In genomic region chr2:170045896-170046295, GRCm38 (mm10) we compare ENCODE assay signal across 13 mouse cellular contexts.
DNase-seq lines count a peak whose midpoint lies in the region; ATAC-seq and TF ChIP-seq lines count a peak whose summit lies in the region.
"Had no signal": no experiment of that assay in that cellular context is flagged by ENCODE, and none has a peak within 500 bp of the region (broad histone marks: within the 10 kb centered on the region; RNA-seq: fewer than 3 reads in every experiment).

No protein-coding gene starts in this region.

- H3K27me3 ChIP-seq in kidney, embryonic 15.5 days: no peaks in the 10 kb centered on the region
- no peaks in the 10 kb centered on the region for H3K27me3 ChIP-seq in cerebellum, adult 2 months (ENCODE audit: control insufficient read depth, insufficient read depth, low read length)

- H3K4me2 ChIP-seq in kidney, embryonic 15.5 days: no peak overlapping the region
- H3K4me2 ChIP-seq: forebrain, embryonic 12.5 days had no signal

- H3K9me3 ChIP-seq in kidney, embryonic 15.5 days (replicated peaks): 0 out of 2 replicates have a peak, but pooled peaks cover 4% of the 10 kb centered on the region

- TF ChIP-seq CTCF in bone marrow, adult 2 months (IDR thresholded peaks at IDR 0.05; ENCODE audit: control insufficient read depth, insufficient read depth, low read length): peak; percentile 29; the same call in 1 of the 2 replicates
- TF ChIP-seq CTCF in cerebellum, adult 2 months (IDR thresholded peaks at IDR 0.05; ENCODE audit: borderline replicate concordance, insufficient read depth, low read depth, low read length): no peak

- no peak for DNase-seq in kidney, adult 18-20 months
- peak; percentile 17 for DNase-seq in thymus, postnatal 14 days
- DNase-seq in thymus, postnatal 10 days (ENCODE audit: low spot score in 2 of 2): no peak
- DNase-seq in testis, postnatal 14 days (ENCODE audit: low spot score): peak; percentile 71
- no peak for DNase-seq in urinary bladder, postnatal 25 days (ENCODE audit: low spot score)
- DNase-seq in cerebellum, adult 2 months: no peak
- DNase-seq: adrenal gland, postnatal 14 days; cerebellum, adult 11-12 months; gastrocnemius, postnatal 14 days; kidney, postnatal 36 days had no signal

- WGBS in kidney, embryonic 15.5 days: 85% methylated on average over 11 of the region's 11 CpGs
- WGBS in bone marrow, adult 2 months: 82% methylated on average over 11 of the region's 11 CpGs
- WGBS in cerebellum, adult 2 months: 86% methylated on average over 11 of the region's 11 CpGs

- ATAC-seq in kidney, embryonic 15.5 days (replicated peaks; ENCODE audit: low FRiP score): no peak

- no peak for TF ChIP-seq POLR2A in bone marrow, adult 2 months (IDR thresholded peaks at IDR 0.05; ENCODE audit: borderline replicate concordance, control insufficient read depth, low read depth, low read length)
- TF ChIP-seq POLR2A in cerebellum, adult 2 months (IDR thresholded peaks at IDR 0.05; ENCODE audit: borderline replicate concordance, insufficient read depth, low read length): no peak

- H3K4me1 ChIP-seq in kidney, embryonic 15.5 days: peaks cover 24% of the 10 kb centered on the region
- H3K4me1 ChIP-seq in bone marrow, adult 2 months (ENCODE audit: control insufficient read depth, insufficient read depth, low read length): no peaks in the 10 kb centered on the region
- H3K4me1 ChIP-seq in cerebellum, adult 2 months (ENCODE audit: control insufficient read depth, insufficient read depth, low read length): no peaks in the 10 kb centered on the region
- H3K4me1 ChIP-seq: forebrain, embryonic 12.5 days had no signal

- H3K4me3 ChIP-seq in kidney, embryonic 15.5 days (replicated peaks): no peak overlapping the region
- H3K4me3 ChIP-seq in bone marrow, adult 2 months (replicated peaks; ENCODE audit: control insufficient read depth, low read depth, low read length): no peak overlapping the region
- no peak overlapping the region for H3K4me3 ChIP-seq in cerebellum, adult 2 months (replicated peaks; ENCODE audit: insufficient read depth, low read depth, low read length)
- H3K4me3 ChIP-seq: forebrain, embryonic 12.5 days had no signal

- H3K36me3 ChIP-seq in kidney, embryonic 15.5 days: no peaks in the 10 kb centered on the region
- H3K36me3 ChIP-seq: forebrain, embryonic 12.5 days had no signal

- no peak overlapping the region for H3K9ac ChIP-seq in kidney, embryonic 15.5 days
- H3K9ac ChIP-seq: forebrain, embryonic 12.5 days had no signal

- peak overlapping the region; percentile 22; the same call in 1 of the 2 replicates for H3K27ac ChIP-seq in kidney, embryonic 15.5 days
- H3K27ac ChIP-seq in bone marrow, adult 2 months (ENCODE audit: control insufficient read depth, insufficient read depth, low read depth, low read length, poor library complexity): no peak overlapping the region
- no peak overlapping the region for H3K27ac ChIP-seq in cerebellum, adult 2 months (ENCODE audit: insufficient read depth, low read length)
- H3K27ac ChIP-seq: forebrain, embryonic 12.5 days had no signal

Comparison
In these comparisons a context has a peak if more than half of its experiments do, and no peak if none do; other contexts are left out.
1. DNase-seq: peak in thymus, postnatal 14 days (single experiment) and testis, postnatal 14 days (single experiment); none in kidney, adult 18-20 months (single experiment), thymus, postnatal 10 days (0 of 2), urinary bladder, postnatal 25 days (single experiment) and cerebellum, adult 2 months (0 of 2).